Mouse (Mus musculus) effector memory CD4-positive, alpha-beta T cell, adult 7 months (primary cell): ENCODE measurements around the gene Saa2. TPM values are rescaled to one million over a fixed set of nuclear protein-coding genes. Genes with fewer than 3 reads are reported as not detected.

Experiments
- polyA plus RNA-seq: library from polyadenylated mRNA; unstranded; fragments of 100-300 nt; shearing (Covaris generic); gene quantifications from one replicate; pipeline ENCODE4 v1.2.1, GENCODE M21; 2017

Saa2 gene
- polyA plus RNA-seq, result not detected

GRCm38 (mm10) chr7:46751490-46751889 lies at the start of gene Saa2:
Gene Saa2, plus strand, starts transcription at chr7:46751790.

GRCm38 (mm10) chr7:46710390-46710844 lies 41.2 kb upstream of the Saa2 start, which contains the start of gene Saal1:
Gene Saal1, minus strand, starts transcription at chr7:46710680.

GRCm38 (mm10) chr7:46715600-46715999 lies 36.0 kb upstream of the Saa2 start, which contains the start of gene Saa3:
Gene Saa3, minus strand, starts transcription at chr7:46715700.

DNA sequence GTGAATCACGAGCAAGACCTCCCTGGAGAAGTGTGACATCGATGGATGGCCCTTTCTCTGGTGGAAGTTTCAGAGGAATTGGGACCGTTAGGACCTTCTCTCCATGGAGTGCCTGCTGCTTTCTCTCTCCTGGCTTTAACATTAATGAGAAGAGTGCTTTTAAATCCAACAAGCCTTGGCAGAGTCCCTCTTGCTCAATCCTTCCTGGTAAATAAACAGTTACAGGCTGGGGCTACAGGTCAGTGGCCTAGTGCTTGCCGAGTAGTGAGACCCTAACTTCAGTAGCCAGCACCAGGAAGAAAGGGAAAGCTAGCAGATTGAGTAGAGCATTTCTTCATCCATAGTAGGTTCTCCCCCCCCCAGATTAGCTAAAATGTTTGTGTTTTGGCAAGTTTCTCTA lies 19.1 kb upstream of the Saa2 start, which contains the start of gene Saa4:
TSS of gene Saa4 (minus strand) at position 146 of the 400 bp plus-strand sequence.

DNA sequence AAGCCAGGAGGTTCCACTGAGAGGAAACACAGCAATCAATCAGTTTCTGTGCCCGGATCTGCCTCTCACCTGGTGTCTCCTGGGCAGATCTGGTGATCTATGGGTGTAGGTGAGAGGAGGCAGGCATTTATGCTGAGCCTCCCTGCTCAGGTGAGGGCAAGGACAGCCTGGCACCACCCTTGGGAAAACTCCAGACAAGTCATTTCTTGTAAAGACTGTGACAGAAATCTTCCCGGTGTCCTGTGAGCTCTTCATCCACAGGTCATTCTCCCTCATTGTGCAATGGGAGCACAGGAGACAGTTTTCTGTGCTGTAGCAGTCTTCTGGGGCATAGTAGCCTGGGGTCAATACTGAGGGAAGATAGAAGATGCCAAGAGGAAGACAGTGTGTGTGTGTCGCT lies 8.7 kb upstream of the Saa2 start, which contains the start of gene Saa1:
TSS of gene Saa1 (minus strand) at position 101 of the 400 bp plus-strand sequence.

GRCm38 (mm10) chr7:46795287-46796205 lies 44.0 kb downstream of the Saa2 start, which contains the start of the genes Hps5 and Gtf2h1:
Gene Hps5, minus strand, starts transcription at chr7:46796064.
Gene Gtf2h1, plus strand, starts transcription at chr7:46796103.

Other genes with a start within 250 kb of the Saa2 start
- 19.9 TPM for gene Sergef, start 112.0 kb upstream of the Saa2 start, polyA plus RNA-seq
- gene Tph1, start 79.3 kb upstream of the Saa2 start, polyA plus RNA-seq, result not detected
- gene Saal1, start 41.1 kb upstream of the Saa2 start, polyA plus RNA-seq, result 13.6 TPM
- not detected for gene Saa3, start 36.1 kb upstream of the Saa2 start, polyA plus RNA-seq
- not detected for gene Saa4, start 19.2 kb upstream of the Saa2 start, polyA plus RNA-seq
- gene Saa1, start 8.8 kb upstream of the Saa2 start, polyA plus RNA-seq, result 0.51 TPM
- 36.6 TPM for gene Hps5, start 44.3 kb downstream of the Saa2 start, polyA plus RNA-seq
- gene Gtf2h1, start 44.3 kb downstream of the Saa2 start, polyA plus RNA-seq, result 45.1 TPM
- gene Ldha, start 89.7 kb downstream of the Saa2 start, polyA plus RNA-seq, result 980 TPM
- not detected for gene Ldhc, start 109.4 kb downstream of the Saa2 start, polyA plus RNA-seq
- gene Tsg101, start 168.2 kb downstream of the Saa2 start, polyA plus RNA-seq, result 113 TPM
- 5.5 TPM for gene Uevld, start 206.7 kb downstream of the Saa2 start, polyA plus RNA-seq
- not detected for gene Gm9999, start 231.8 kb downstream of the Saa2 start, polyA plus RNA-seq